Mouse (Mus musculus) kidney, adult 2 months (tissue): ENCODE measurements around the gene Traf7. TPM values are rescaled to one million over a fixed set of nuclear protein-coding genes. Genes with fewer than 3 reads are reported as not detected.

Experiments used
- DNase-seq: peaks from one replicate; pipeline ENCODE4 v3.0.0; 2021
- H3K27ac ChIP-seq: fragments of 200-500 bp; 2 replicates; pipeline ENCODE4 v1.5.1; 2012; ENCODE audit warnings: low read depth, low read length, control low read depth, inconsistent platforms; ENCODE audit not compliant: insufficient read depth
- H3K27me3 ChIP-seq: fragments of 200-500 bp; replicated peaks from 2 replicates; pipeline ENCODE4 v1.6.1; 2012; ENCODE audit warnings: mild to moderate bottlenecking, moderate library complexity, low read length, inconsistent platforms; ENCODE audit not compliant: control insufficient read depth, insufficient read depth
- H3K36me3 ChIP-seq: fragments of 200-500 bp; 2 replicates; pipeline ENCODE4 v1.6.1; 2012; ENCODE audit warnings: mild to moderate bottlenecking, moderate library complexity, low read length, inconsistent platforms; ENCODE audit not compliant: control insufficient read depth, insufficient read depth
- H3K4me1 ChIP-seq: fragments of 200-500 bp; 2 replicates; pipeline ENCODE4 v1.6.1; 2011; ENCODE audit warnings: low read length; ENCODE audit not compliant: control insufficient read depth, insufficient read depth
- H3K4me3 ChIP-seq: fragments of 200-500 bp; 2 replicates; pipeline ENCODE4 v1.5.1; 2011; ENCODE audit warnings: mild to moderate bottlenecking, low read depth, low read length, control low read depth; ENCODE audit not compliant: insufficient read depth
- CTCF ChIP-seq: fragments of 200-500 bp; conservative IDR thresholded peaks from 2 replicates; pipeline ENCODE4 v1.5.1; 2011; ENCODE audit warnings: low read depth, mild to moderate bottlenecking, control low read depth, low read length, moderate library complexity, mixed read lengths; ENCODE audit not compliant: insufficient read depth, insufficient read length
- POLR2A ChIP-seq: fragments of 200-500 bp; IDR thresholded peaks from one replicate; pipeline ENCODE4 v1.6.1; 2011; ENCODE audit warnings: low read depth, low read length, control low read depth
- WGBS: fragments of 180-500 bp; shearing (Covaris S2); methylation state at CpG from one replicate; pipeline ENCODE4 v1.1.7; 2018; 5-methylcytosine and 5-hydroxymethylcytosine counted together
- polyA plus RNA-seq: library from polyadenylated mRNA; depleted of rRNA; stranded (reverse); fragments of >200 nt; gene quantifications from 2 replicates; pipeline ENCODE4 v1.2.3, GENCODE M21; 2012

Gene Traf7
- polyA plus RNA-seq, 1 experiment, result 108 TPM

DNA sequence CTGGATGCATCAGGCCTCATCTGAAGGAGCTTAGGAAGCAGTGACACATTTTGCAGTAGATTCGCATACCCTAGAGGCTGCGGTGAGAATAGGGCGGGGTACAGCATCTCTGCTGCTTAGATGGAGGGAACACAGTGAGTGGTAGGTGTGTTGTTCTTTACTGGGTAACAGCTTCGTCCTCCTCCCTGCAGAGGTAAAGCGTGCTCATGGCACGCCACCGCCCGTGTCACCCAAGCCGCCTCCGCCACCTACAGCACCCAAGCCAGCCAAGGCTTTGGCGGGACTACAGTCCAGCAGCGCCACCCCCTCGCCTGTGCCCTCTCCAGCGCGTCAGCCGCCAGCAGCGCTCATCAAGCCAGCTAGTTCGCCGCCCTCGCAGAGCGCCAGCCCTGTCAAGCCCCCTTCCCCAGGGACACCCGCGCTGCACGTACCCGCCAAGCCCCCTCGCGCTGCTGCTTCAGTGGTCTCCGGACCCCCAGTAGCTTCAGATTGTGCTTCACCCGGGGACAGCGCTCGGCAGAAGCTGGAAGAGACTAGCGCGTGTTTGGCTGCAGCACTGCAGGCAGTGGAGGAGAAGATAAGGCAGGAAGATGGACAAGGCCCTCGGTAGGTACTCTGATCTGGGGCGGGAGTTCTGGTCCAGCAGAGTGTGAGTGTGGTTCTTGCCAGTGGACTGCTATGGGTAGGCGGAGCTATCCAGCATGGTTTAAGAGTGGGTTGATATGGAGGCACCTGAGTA lies 21.2 kb downstream of the Traf7 start:
- Histone ChIP-seq H3K27ac (no peak overlapping the region), H3K27me3 (no peaks in the 10 kb centered on the region), H3K4me1 (no peaks in the 10 kb centered on the region), H3K36me3 (no peaks in the 10 kb centered on the region), H3K4me3 (no peak overlapping the region)
- no peak for TF ChIP-seq POLR2A
- no peak for TF ChIP-seq CTCF
- WGBS, result 41% methylated on average over 36 of the region's 36 CpGs
- no peak for DNase-seq

DNA sequence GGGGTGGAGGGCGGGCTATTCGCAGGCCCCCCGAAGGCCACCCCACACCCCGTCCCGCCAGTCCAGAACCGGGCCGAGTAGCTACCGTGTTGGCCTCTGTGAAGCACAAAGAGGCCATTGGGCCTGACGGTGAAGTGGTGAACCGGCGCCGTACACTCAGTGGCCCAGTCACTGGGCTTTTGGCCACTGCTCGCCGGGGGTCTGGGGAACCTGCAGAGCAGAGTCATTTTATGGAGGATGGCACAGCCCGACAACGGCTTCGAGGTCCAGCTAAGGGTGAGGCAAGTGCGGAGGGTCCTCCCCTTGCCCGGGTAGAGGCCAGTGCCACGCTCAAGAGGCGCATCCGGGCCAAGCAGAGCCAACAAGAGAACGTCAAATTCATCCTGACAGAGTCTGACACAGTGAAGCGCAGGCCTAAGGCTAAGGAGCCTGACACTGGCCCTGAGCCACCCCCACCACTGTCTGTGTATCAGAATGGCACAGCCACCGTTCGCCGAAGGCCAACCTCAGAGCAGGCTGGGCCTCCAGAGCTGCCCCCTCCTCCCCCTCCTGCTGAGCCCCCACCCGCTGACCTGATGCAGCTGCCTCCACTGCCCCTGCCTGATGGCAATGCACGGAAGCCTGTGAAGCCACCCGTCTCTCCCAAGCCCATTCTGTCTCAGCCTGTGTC lies 22.3 kb downstream of the Traf7 start:
- no peaks in the 10 kb centered on the region for H3K27me3 ChIP-seq
- no peak for DNase-seq
- no peaks in the 10 kb centered on the region for H3K36me3 ChIP-seq
- TF ChIP-seq POLR2A, result no peak
- TF ChIP-seq CTCF, result no peak
- no peak overlapping the region for H3K27ac ChIP-seq
- no peak overlapping the region for H3K4me3 ChIP-seq
- 95% methylated on average over 30 of the region's 30 CpGs for WGBS
- H3K4me1 ChIP-seq, result no peaks in the 10 kb centered on the region

- WGBS, result 88% methylated on average over 10 of the region's 10 CpGs
- no peak for DNase-seq
- H3K27me3 ChIP-seq, result no peaks in the 10 kb centered on the region
- TF ChIP-seq POLR2A (no peak), CTCF (no peak)
- H3K4me3 ChIP-seq, result no peak overlapping the region
- no peaks in the 10 kb centered on the region for H3K4me1 ChIP-seq
- no peak overlapping the region for H3K27ac ChIP-seq
- no peaks in the 10 kb centered on the region for H3K36me3 ChIP-seq
Observed at GRCm38 (mm10) chr17:24504085-24504484, 23.7 kb downstream of the Traf7 start.

DNA sequence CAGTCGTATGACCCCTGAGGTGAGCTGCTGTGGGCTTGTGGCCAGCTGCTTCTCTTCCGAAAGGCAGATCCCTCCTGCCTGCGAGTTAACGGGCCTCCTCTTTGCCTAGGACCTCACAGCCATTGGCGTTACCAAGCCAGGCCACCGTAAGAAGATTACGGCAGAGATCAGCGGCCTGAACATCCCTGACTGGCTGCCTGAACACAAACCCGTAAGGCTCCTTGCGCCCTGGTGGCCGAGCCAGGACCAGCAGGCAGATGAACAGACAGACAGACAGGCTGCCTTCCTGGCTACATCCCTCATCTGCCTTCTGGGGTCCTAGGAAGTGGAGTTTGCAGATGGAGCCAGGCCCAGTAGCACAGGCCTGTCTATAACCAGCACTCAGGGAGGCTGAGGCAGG lies 25.5 kb downstream of the Traf7 start:
- no peak for TF ChIP-seq POLR2A
- 0 out of 2 replicates have a peak, but pooled peaks have one; percentile 16 for TF ChIP-seq CTCF
- no peaks in the 10 kb centered on the region for H3K4me1 ChIP-seq
- H3K27me3 ChIP-seq, result no peaks in the 10 kb centered on the region
- 47% methylated on average over 11 of the region's 11 CpGs for WGBS
- H3K27ac ChIP-seq, result no peak overlapping the region
- no peak overlapping the region for H3K4me3 ChIP-seq
- DNase-seq, result no peak
- no peaks in the 10 kb centered on the region for H3K36me3 ChIP-seq

DNA sequence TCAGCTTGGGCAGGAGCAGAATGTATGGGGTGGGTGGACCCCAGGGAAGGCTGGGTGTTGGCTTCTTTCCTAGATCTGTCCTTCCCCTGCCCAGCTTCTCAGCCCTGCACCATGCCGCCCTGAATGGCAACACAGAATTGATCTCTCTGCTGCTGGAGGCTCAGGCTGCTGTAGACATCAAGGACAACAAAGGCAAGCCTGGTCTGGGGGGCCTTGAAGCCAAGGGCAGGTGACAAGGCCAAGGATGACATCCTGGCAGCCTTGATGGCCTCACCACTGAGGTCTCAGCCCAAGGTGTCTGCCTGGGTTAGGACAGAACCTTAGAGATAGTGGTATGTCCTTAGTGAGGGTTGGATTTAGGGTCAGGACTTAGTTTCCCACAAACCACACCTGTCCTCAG lies 31.7 kb downstream of the Traf7 start:
- Histone ChIP-seq H3K36me3 (no peaks in the 10 kb centered on the region), H3K4me1 (no peaks in the 10 kb centered on the region), H3K27ac (no peak overlapping the region), H3K27me3 (no peaks in the 10 kb centered on the region), H3K4me3 (no peak overlapping the region)
- no peak for TF ChIP-seq POLR2A
- no peak for TF ChIP-seq CTCF
- WGBS, result 95% methylated on average over 1 of the region's 1 CpGs
- DNase-seq, result no peak

- 78% methylated on average over 3 of the region's 3 CpGs for WGBS
- no peak overlapping the region for H3K27ac ChIP-seq
Observed at GRCm38 (mm10) chr17:24495443-24495842, 32.3 kb downstream of the Traf7 start.

GRCm38 (mm10) chr17:24494627-24495335 lies 33.0 kb downstream of the Traf7 start:
- peak; percentile 45 for DNase-seq
- H3K27ac ChIP-seq, result no peak overlapping the region
- no peaks in the 10 kb centered on the region for H3K36me3 ChIP-seq
- H3K4me1 ChIP-seq, result no peaks in the 10 kb centered on the region
- no peaks in the 10 kb centered on the region for H3K27me3 ChIP-seq
- WGBS, result 48% methylated on average over 2 of the region's 2 CpGs
- TF ChIP-seq CTCF, result peak; percentile 57
- TF ChIP-seq POLR2A, result no peak
- no peak overlapping the region for H3K4me3 ChIP-seq

More at GRCm38 (mm10) chr17:24495443-24495842, 32.3 kb downstream of the Traf7 start:
- TF ChIP-seq CTCF (no peak), POLR2A (no peak)
- Histone ChIP-seq H3K27me3 (no peaks in the 10 kb centered on the region), H3K4me3 (no peak overlapping the region), H3K36me3 (no peaks in the 10 kb centered on the region), H3K4me1 (no peaks in the 10 kb centered on the region)
- no peak for DNase-seq
